Mouse (Mus musculus) liver, adult 2 months (tissue): ENCODE results near the gene 9530068E07Rik.

Experiments used
- CTCF ChIP-seq: fragments of 200-500 bp; IDR thresholded peaks from 2 replicates; pipeline ENCODE4 v1.5.1; 2011; ENCODE audit warnings: low read depth, low read length, control low read depth
- POLR2A ChIP-seq: fragments of 200-500 bp; IDR thresholded peaks from 2 replicates; pipeline ENCODE4 v1.6.1; 2011; ENCODE audit warnings: low read length, control low read depth; ENCODE audit not compliant: insufficient read depth; ENCODE audit errors: extremely low read depth

GRCm38 (mm10) chr11:52395343-52395742, 885 bp upstream of the 9530068E07Rik start:
- TF ChIP-seq CTCF (peak; percentile 22), POLR2A (no peak)
